Mouse (Mus musculus) bone marrow macrophage, adult 2 months (primary cell): ENCODE results near the gene Zfp324.

Experiments used
- CTCF ChIP-seq: IDR thresholded peaks from 2 replicates; pipeline ENCODE4 v1.5.1; 2012; ENCODE audit warnings: low read depth, mild to moderate bottlenecking, low read length, moderate library complexity
- POLR2A ChIP-seq: IDR thresholded peaks from 2 replicates; pipeline ENCODE4 v1.6.1; 2012; ENCODE audit warnings: mild to moderate bottlenecking, low read depth, low read length, borderline replicate concordance

DNA sequence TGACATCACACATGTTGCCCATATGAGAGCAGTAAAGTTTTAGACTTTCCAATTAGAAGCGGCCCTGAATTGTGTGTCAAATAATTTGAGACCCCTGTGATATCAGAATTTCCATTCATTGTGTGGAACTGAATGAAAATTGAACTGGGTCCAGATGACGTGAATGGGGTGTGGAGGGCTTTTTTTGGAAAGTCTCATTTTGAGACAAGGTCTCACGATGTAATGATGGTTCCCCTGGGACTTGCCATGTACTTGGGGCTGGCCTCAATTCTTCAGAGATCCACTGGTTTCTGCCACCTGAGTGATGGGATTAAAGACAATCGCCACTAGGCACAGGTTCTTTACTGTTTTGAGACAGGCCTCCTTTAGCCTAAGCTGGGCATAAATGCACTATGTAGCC lies 25.0 kb upstream of the Zfp324 start:
- no peak for TF ChIP-seq CTCF
- no peak for TF ChIP-seq POLR2A
